Comparison of ENCODE assay signal across 8 mouse cellular contexts in genomic region chr8:70896316-70897020, GRCm38 (mm10). TPM values are rescaled to one million over a fixed set of nuclear protein-coding genes. Genes with fewer than 3 reads are reported as not detected.
A peak's percentile ranks its signal among the peaks of the same experiment; 100 is the strongest.
DNase-seq lines count a peak whose midpoint lies in the region; ATAC-seq and TF ChIP-seq lines count a peak whose summit lies in the region.

No protein-coding gene starts in this region.

- peaks cover 23% of the 10 kb centered on the region for H3K27me3 ChIP-seq in lung, embryonic 16.5 days (ENCODE audit: control insufficient read depth, insufficient read depth, low read depth, low read length)
- H3K27me3 ChIP-seq in embryonic facial prominence, embryonic 11.5 days (ENCODE audit: control insufficient read depth, insufficient read depth, low read length): peaks cover 21% of the 10 kb centered on the region
- H3K27me3 ChIP-seq in hindbrain, postnatal 0 days (ENCODE audit: insufficient read depth, low read length): peaks cover 18% of the 10 kb centered on the region
- peaks cover 32% of the 10 kb centered on the region for H3K27me3 ChIP-seq in neural tube, embryonic 12.5 days (replicated peaks)

- ATAC-seq in lung, embryonic 16.5 days (ENCODE audit: low read depth): no peak
- ATAC-seq in embryonic facial prominence, embryonic 11.5 days (replicated peaks; ENCODE audit: insufficient number of reproducible peaks, low FRiP score, low TSS enrichment, low read depth): no peak
- no peak for ATAC-seq in hindbrain, postnatal 0 days
- ATAC-seq in neural tube, embryonic 12.5 days (ENCODE audit: low FRiP score, low read depth): no peak

- peak overlapping the region; percentile 94 for H3K4me2 ChIP-seq in lung, embryonic 16.5 days (ENCODE audit: low read depth, low read length)
- peak overlapping the region; percentile 87 for H3K4me2 ChIP-seq in embryonic facial prominence, embryonic 11.5 days (ENCODE audit: low read depth, low read length)
- H3K4me2 ChIP-seq in hindbrain, postnatal 0 days (ENCODE audit: low read depth, low read length): peak overlapping the region; percentile 97
- H3K4me2 ChIP-seq in neural tube, embryonic 12.5 days (replicated peaks): peak overlapping the region; percentile 93

- no peak for TF ChIP-seq CTCF in hindbrain, postnatal 0 days (IDR thresholded peaks at IDR 0.05; ENCODE audit: low read depth)

- H3K9ac ChIP-seq in lung, embryonic 16.5 days (ENCODE audit: low read length): peak overlapping the region; percentile 94
- peak overlapping the region; percentile 90 for H3K9ac ChIP-seq in embryonic facial prominence, embryonic 11.5 days (replicated peaks; ENCODE audit: low read length)
- peak overlapping the region; percentile 88 for H3K9ac ChIP-seq in hindbrain, postnatal 0 days (replicated peaks; ENCODE audit: low read length)
- peak overlapping the region; percentile 90 for H3K9ac ChIP-seq in neural tube, embryonic 12.5 days

- H3K4me3 ChIP-seq in lung, embryonic 16.5 days (ENCODE audit: low read length): peak overlapping the region; percentile 83
- peak overlapping the region; percentile 77 for H3K4me3 ChIP-seq in embryonic facial prominence, embryonic 11.5 days (ENCODE audit: low read depth, low read length)
- peak overlapping the region; percentile 86 for H3K4me3 ChIP-seq in hindbrain, postnatal 0 days (ENCODE audit: low read length)
- H3K4me3 ChIP-seq in neural tube, embryonic 12.5 days: peak overlapping the region; percentile 87

- H3K4me1 ChIP-seq in lung, embryonic 16.5 days (replicated peaks; ENCODE audit: control insufficient read depth, insufficient read depth, low read length): peaks cover 21% of the 10 kb centered on the region
- H3K4me1 ChIP-seq in embryonic facial prominence, embryonic 11.5 days (ENCODE audit: control insufficient read depth, insufficient read depth, low read length): peaks cover 9% of the 10 kb centered on the region
- H3K4me1 ChIP-seq in hindbrain, postnatal 0 days (ENCODE audit: insufficient read depth, low read length): peaks cover 5% of the 10 kb centered on the region; the same call in 1 of the 2 replicates
- peaks cover 26% of the 10 kb centered on the region for H3K4me1 ChIP-seq in neural tube, embryonic 12.5 days

- H3K27ac ChIP-seq in lung, embryonic 16.5 days (ENCODE audit: low read length): peak overlapping the region; percentile 33; the same call in 1 of the 2 replicates
- 0 out of 2 replicates have a peak overlapping the region, but pooled peaks have one; percentile 5 for H3K27ac ChIP-seq in embryonic facial prominence, embryonic 11.5 days (replicated peaks; ENCODE audit: low read depth, low read length)
- peak overlapping the region; percentile 86 for H3K27ac ChIP-seq in hindbrain, postnatal 0 days
- no peak overlapping the region for H3K27ac ChIP-seq in neural tube, embryonic 12.5 days

- peaks cover 18% of the 10 kb centered on the region for H3K36me3 ChIP-seq in lung, embryonic 16.5 days (ENCODE audit: control insufficient read depth, insufficient read depth, low read length)
- peaks cover 9% of the 10 kb centered on the region for H3K36me3 ChIP-seq in embryonic facial prominence, embryonic 11.5 days (replicated peaks; ENCODE audit: control insufficient read depth, insufficient read depth, low read depth, low read length)
- peaks cover 18% of the 10 kb centered on the region for H3K36me3 ChIP-seq in hindbrain, postnatal 0 days (ENCODE audit: insufficient read depth, low read length)
- H3K36me3 ChIP-seq in neural tube, embryonic 12.5 days: peaks cover 23% of the 10 kb centered on the region

- DNase-seq in lung, postnatal 10 days: no peak
- DNase-seq in embryonic facial prominence, embryonic 11.5 days (ENCODE audit: low spot score): peak; percentile 13
- DNase-seq in hindbrain, postnatal 0 days (ENCODE audit: low spot score): no peak
- DNase-seq in layer of hippocampus, adult 9-10 months (ENCODE audit: low spot score): no peak
- DNase-seq in left cerebral cortex, adult 9 months (ENCODE audit: low spot score in 2 of 2): no peak
- no peak for DNase-seq in urinary bladder, adult 2 months (ENCODE audit: low spot score)

- H3K9me3 ChIP-seq in lung, embryonic 16.5 days (ENCODE audit: control insufficient read depth, low read length): no peaks in the 10 kb centered on the region
- H3K9me3 ChIP-seq in embryonic facial prominence, embryonic 11.5 days (replicated peaks; ENCODE audit: control insufficient read depth, low read length): no peaks in the 10 kb centered on the region
- H3K9me3 ChIP-seq in hindbrain, postnatal 0 days (ENCODE audit: low read length): no peaks in the 10 kb centered on the region
- H3K9me3 ChIP-seq in neural tube, embryonic 12.5 days: no peaks in the 10 kb centered on the region

- 3% methylated on average over 25 of the region's 25 CpGs for WGBS in lung, embryonic 16.5 days
- 6% methylated on average over 25 of the region's 25 CpGs for WGBS in embryonic facial prominence, embryonic 11.5 days
- WGBS in hindbrain, postnatal 0 days: 3% methylated on average over 25 of the region's 25 CpGs
- 5% methylated on average over 25 of the region's 25 CpGs for WGBS in neural tube, embryonic 12.5 days

RNA-seq across cellular contexts. Expression of gene Rpl18a, which starts 0.7 kb away (rescaled TPM):
- 5,017 and 5,100 TPM in 2 replicates for polyA plus RNA-seq in lung, embryonic 16.5 days (2015; fragmentation: Nextera tagmentation; extraction: Ambion mirVana)
- polyA plus RNA-seq in embryonic facial prominence, embryonic 11.5 days (2014; fragmentation: Nextera tagmentation; extraction: Ambion mirVana): 3,270 and 3,568 TPM in 2 replicates
- 1,411 and 1,940 TPM in 2 replicates for total RNA-seq in hindbrain, postnatal 0 days (2014; rRNA removed)
- 2,686 and 2,710 TPM in 2 replicates for polyA plus RNA-seq in hindbrain, postnatal 0 days (2015; fragmentation: Nextera tagmentation; extraction: Ambion mirVana)
- polyA plus RNA-seq in neural tube, embryonic 12.5 days (2016; fragmentation: Nextera tagmentation; extraction: Ambion mirVana): 2,364 and 2,595 TPM in 2 replicates
- 3,950 and 3,976 TPM in 2 replicates for polyA plus RNA-seq in urinary bladder, adult 2 months (2012; rRNA removed)

RNA-seq across cellular contexts. Expression of gene Slc5a5, which starts 3.9 kb away (rescaled TPM):
- polyA plus RNA-seq in lung, embryonic 16.5 days (2015; fragmentation: Nextera tagmentation; extraction: Ambion mirVana): 0.13 and 0.16 TPM in 2 replicates
- 0.27 and 0.43 TPM in 2 replicates for polyA plus RNA-seq in embryonic facial prominence, embryonic 11.5 days (2014; fragmentation: Nextera tagmentation; extraction: Ambion mirVana)
- total RNA-seq in hindbrain, postnatal 0 days (2014; rRNA removed): 2.5 and 2.8 TPM in 2 replicates
- polyA plus RNA-seq in hindbrain, postnatal 0 days (2015; fragmentation: Nextera tagmentation; extraction: Ambion mirVana): 4.2 and 4.3 TPM in 2 replicates
- 0.91 and 1.5 TPM in 2 replicates for polyA plus RNA-seq in neural tube, embryonic 12.5 days (2016; fragmentation: Nextera tagmentation; extraction: Ambion mirVana)
- 1.7 and 2.3 TPM in 2 replicates for polyA plus RNA-seq in urinary bladder, adult 2 months (2012; rRNA removed)

RNA-seq across cellular contexts. Expression of gene Map1s, which starts 9.3 kb away (rescaled TPM):
- polyA plus RNA-seq in lung, embryonic 16.5 days (2015; fragmentation: Nextera tagmentation; extraction: Ambion mirVana): 45.9 and 49.2 TPM in 2 replicates
- polyA plus RNA-seq in embryonic facial prominence, embryonic 11.5 days (2014; fragmentation: Nextera tagmentation; extraction: Ambion mirVana): 24.9 and 32.5 TPM in 2 replicates
- total RNA-seq in hindbrain, postnatal 0 days (2014; rRNA removed): 98.1 and 98.6 TPM in 2 replicates
- polyA plus RNA-seq in hindbrain, postnatal 0 days (2015; fragmentation: Nextera tagmentation; extraction: Ambion mirVana): 52.3 and 54.4 TPM in 2 replicates
- polyA plus RNA-seq in neural tube, embryonic 12.5 days (2016; fragmentation: Nextera tagmentation; extraction: Ambion mirVana): 59.3 and 62.6 TPM in 2 replicates
- polyA plus RNA-seq in urinary bladder, adult 2 months (2012; rRNA removed): 30.8 and 34.4 TPM in 2 replicates

RNA-seq across cellular contexts. Expression of gene Ccdc124, which starts 22.7 kb away (rescaled TPM):
- polyA plus RNA-seq in lung, embryonic 16.5 days (2015; fragmentation: Nextera tagmentation; extraction: Ambion mirVana): 99.2 and 106 TPM in 2 replicates
- polyA plus RNA-seq in embryonic facial prominence, embryonic 11.5 days (2014; fragmentation: Nextera tagmentation; extraction: Ambion mirVana): 149 and 150 TPM in 2 replicates
- 36.0 and 45.1 TPM in 2 replicates for total RNA-seq in hindbrain, postnatal 0 days (2014; rRNA removed)
- polyA plus RNA-seq in hindbrain, postnatal 0 days (2015; fragmentation: Nextera tagmentation; extraction: Ambion mirVana): 145 and 154 TPM in 2 replicates
- polyA plus RNA-seq in neural tube, embryonic 12.5 days (2016; fragmentation: Nextera tagmentation; extraction: Ambion mirVana): 142 and 145 TPM in 2 replicates
- polyA plus RNA-seq in urinary bladder, adult 2 months (2012; rRNA removed): 70.9 and 74.6 TPM in 2 replicates

RNA-seq across cellular contexts. Expression of gene Kcnn1, which starts 33.4 kb away (rescaled TPM):
- polyA plus RNA-seq in lung, embryonic 16.5 days (2015; fragmentation: Nextera tagmentation; extraction: Ambion mirVana): 0.40 and 0.99 TPM in 2 replicates
- 2.9 and 4.0 TPM in 2 replicates for polyA plus RNA-seq in embryonic facial prominence, embryonic 11.5 days (2014; fragmentation: Nextera tagmentation; extraction: Ambion mirVana)
- total RNA-seq in hindbrain, postnatal 0 days (2014; rRNA removed): 29.8 and 33.6 TPM in 2 replicates
- polyA plus RNA-seq in hindbrain, postnatal 0 days (2015; fragmentation: Nextera tagmentation; extraction: Ambion mirVana): 7.8 and 10.8 TPM in 2 replicates
- 24.8 and 26.4 TPM in 2 replicates for polyA plus RNA-seq in neural tube, embryonic 12.5 days (2016; fragmentation: Nextera tagmentation; extraction: Ambion mirVana)
- polyA plus RNA-seq in urinary bladder, adult 2 months (2012; rRNA removed): 5.5 and 5.6 TPM in 2 replicates
